ENCODE assay signal across 21 mouse cellular contexts in genomic region chr13:47243569-47243968, GRCm38 (mm10).
"Had no signal": no experiment of that assay in that cellular context is flagged by ENCODE, and none has a peak within 500 bp of the region (broad histone marks: within the 10 kb centered on the region; RNA-seq: fewer than 3 reads in every experiment).

No protein-coding gene starts in this region.

- DNase-seq: gastrocnemius, postnatal 14 days; gastrocnemius, postnatal 36 days; heart, adult 18-20 months; heart, postnatal 10 days; kidney, adult 11 months; kidney, adult 2 months; kidney, adult 9 months; kidney, postnatal 14 days; kidney, postnatal 36 days; layer of hippocampus, postnatal 36 days; left cerebral cortex, postnatal 4 days had no signal

- H3K4me3 ChIP-seq: heart, embryonic 10.5 days; heart, embryonic 12.5 days; hindbrain, embryonic 13.5 days; hindbrain, embryonic 15.5 days; kidney, embryonic 15.5 days; limb, embryonic 13.5 days; limb, embryonic 15.5 days had no signal

- H3K27ac ChIP-seq: hindbrain, embryonic 13.5 days; hindbrain, embryonic 15.5 days; hindbrain, postnatal 0 days; kidney, embryonic 15.5 days; kidney, postnatal 0 days; limb, embryonic 13.5 days; limb, embryonic 15.5 days; liver, embryonic 14.5 days had no signal

- H3K4me1 ChIP-seq: kidney, embryonic 15.5 days had no signal
